Mouse (Mus musculus): ENCODE measurements at regions not wholly inside any gene's neighbourhood (a gene's known extent, or its start where the extent isn't known, plus 50 kb on each side); places are given as distances from the start of the nearest gene placed in this dataset.
"Not testable (repeated sequence)": the region's sequence is repeated elsewhere in the genome, so short reads cannot be mapped to it uniquely, and the experiment has no call there.

DNA sequence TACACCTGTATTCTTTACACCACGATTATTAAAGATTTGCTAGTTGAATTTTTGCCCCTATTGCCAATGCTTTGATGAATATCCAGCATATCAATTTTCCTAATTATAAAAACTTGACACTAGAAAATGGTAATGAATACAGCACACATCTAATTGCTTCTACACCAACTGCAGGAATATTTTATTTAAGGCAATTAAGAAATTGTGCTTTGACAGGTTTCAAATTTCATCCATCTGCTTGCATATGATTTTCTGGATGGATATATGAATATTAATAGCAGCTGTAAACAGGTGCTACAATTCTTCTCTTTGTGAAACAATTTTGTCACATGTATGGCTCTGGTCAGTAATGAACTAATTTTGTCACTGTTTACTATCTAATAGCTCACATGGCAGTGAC, 487.0 kb downstream of the Isl1 start:
- H3K4me3 ChIP-seq (replicated peaks; ENCODE audit: extremely low read depth, low read depth, low read length), result no peak overlapping the region
- DNase-seq, result no peak
- TF ChIP-seq CTCF (IDR thresholded peaks at IDR 0.05; ENCODE audit: insufficient read depth, low read length), result no peak
- TF ChIP-seq POLR2A (IDR thresholded peaks at IDR 0.05; ENCODE audit: borderline replicate concordance, extremely low read depth, low read depth, low read length), result no peak
- no peaks in the 10 kb centered on the region for H3K4me1 ChIP-seq (ENCODE audit: control insufficient read depth, insufficient read depth, low read length)
- WGBS, result 45% methylated on average over 1 of the region's 1 CpGs

- no peaks in the 10 kb centered on the region for H3K4me1 ChIP-seq (ENCODE audit: control insufficient read depth, insufficient read depth, low read length)
- no peak for DNase-seq
- 70% methylated on average over 2 of the region's 2 CpGs for WGBS
- H3K4me3 ChIP-seq (replicated peaks; ENCODE audit: extremely low read depth, low read depth, low read length), result no peak overlapping the region
- TF ChIP-seq CTCF (IDR thresholded peaks at IDR 0.05; ENCODE audit: insufficient read depth, low read length) (no peak), POLR2A (IDR thresholded peaks at IDR 0.05; ENCODE audit: borderline replicate concordance, extremely low read depth, low read depth, low read length) (no peak)
Observed at GRCm38 (mm10) chr13:115814211-115814610, 495.3 kb downstream of the Isl1 start.

DNA sequence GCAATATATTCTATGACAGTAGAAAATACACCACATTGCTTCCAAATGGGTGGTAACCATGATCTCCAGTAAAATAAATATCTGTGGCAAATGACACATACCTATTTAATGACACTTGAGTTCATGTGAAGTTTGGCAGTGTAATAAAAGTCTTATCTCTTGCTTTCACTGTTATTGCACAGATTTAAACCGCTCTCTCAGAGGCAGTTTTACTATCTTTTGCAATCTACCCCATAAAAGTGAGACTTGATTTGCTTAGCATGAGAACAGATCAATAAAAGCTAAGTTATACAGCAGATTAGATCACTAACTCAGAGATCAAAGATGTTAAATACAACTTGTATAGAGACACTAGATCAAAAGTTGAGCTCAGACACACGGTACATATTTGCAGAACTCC, 510.2 kb downstream of the Isl1 start:
- Histone ChIP-seq H3K4me3 (replicated peaks; ENCODE audit: extremely low read depth, low read depth, low read length) (no peak overlapping the region), H3K4me1 (ENCODE audit: control insufficient read depth, insufficient read depth, low read length) (no peaks in the 10 kb centered on the region)
- DNase-seq, result no peak
- WGBS, result 29% methylated on average over 2 of the region's 2 CpGs
- TF ChIP-seq CTCF (IDR thresholded peaks at IDR 0.05; ENCODE audit: insufficient read depth, low read length) (no peak), POLR2A (IDR thresholded peaks at IDR 0.05; ENCODE audit: borderline replicate concordance, extremely low read depth, low read depth, low read length) (no peak)

DNA sequence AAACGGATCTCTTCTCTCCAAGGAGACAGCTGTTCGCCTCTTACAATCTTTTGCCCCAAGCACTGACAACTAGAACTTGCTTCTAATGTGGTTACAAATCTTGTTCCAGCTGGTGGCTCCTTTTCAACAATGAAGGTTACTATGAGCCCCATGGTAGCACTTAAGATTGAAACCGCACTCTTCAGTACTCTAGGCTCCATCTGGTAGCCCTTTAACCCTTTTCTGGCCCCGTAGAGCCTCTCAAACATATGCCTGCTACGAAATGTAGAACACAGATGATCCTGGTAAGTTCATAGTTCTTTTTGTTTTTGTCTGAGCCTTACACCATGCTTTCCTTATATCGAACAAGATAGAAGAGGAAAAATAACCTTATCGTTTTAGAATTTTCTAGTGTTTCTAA, 558.2 kb downstream of the Isl1 start:
- 67% methylated on average over 7 of the region's 7 CpGs for WGBS
- no peak for DNase-seq
- Histone ChIP-seq H3K4me3 (replicated peaks; ENCODE audit: extremely low read depth, low read depth, low read length) (no peak overlapping the region), H3K4me1 (ENCODE audit: control insufficient read depth, insufficient read depth, low read length) (no peaks in the 10 kb centered on the region)
- TF ChIP-seq CTCF (IDR thresholded peaks at IDR 0.05; ENCODE audit: insufficient read depth, low read length), result no peak
- TF ChIP-seq POLR2A (IDR thresholded peaks at IDR 0.05; ENCODE audit: borderline replicate concordance, extremely low read depth, low read depth, low read length), result no peak

DNA sequence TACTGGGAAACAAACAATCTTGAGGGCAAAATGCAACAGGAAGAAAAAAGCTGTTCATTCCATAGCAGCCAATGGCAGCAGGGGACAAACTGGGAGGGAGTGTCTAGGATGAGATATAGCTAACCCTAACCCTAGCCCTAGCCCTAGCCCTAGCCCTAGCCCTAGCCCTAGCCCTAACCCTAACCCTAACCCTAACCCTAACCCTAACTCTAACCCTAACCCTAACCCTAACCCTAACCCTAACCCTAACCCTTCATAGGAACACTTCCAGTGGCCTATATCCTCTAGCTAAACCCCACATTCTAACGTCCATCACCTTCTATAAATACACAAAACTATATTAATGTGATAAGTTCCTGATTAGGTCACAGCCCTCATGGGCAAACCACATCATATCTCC, 567.4 kb downstream of the Isl1 start:
- H3K4me1 ChIP-seq (ENCODE audit: control insufficient read depth, insufficient read depth, low read length); DNase-seq; H3K4me3 ChIP-seq (replicated peaks; ENCODE audit: extremely low read depth, low read depth, low read length): not testable (repeated sequence)
- WGBS, result 44% methylated on average over 1 of the region's 1 CpGs

DNA sequence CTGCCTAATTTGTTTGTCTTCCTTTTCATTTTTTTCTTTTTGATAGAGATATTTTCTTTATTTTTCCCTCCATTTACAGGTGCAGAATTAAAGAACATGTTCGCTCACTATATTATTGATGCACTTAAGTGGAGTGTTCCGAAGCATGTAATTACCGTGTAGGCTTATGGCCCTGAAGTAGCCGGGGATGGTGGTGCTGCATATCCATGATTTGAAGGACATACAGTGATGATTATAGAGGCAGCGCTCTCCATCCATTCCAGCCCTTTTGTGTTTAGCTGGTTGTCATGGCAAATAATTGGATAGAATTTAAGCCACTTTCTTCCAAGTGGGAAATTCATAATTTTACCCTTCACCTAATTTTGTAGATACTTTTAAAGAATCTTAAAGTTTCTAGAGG, 581.5 kb downstream of the Isl1 start:
- H3K4me3 ChIP-seq (replicated peaks; ENCODE audit: extremely low read depth, low read depth, low read length), result no peak overlapping the region
- no peak for DNase-seq
- H3K4me1 ChIP-seq (ENCODE audit: control insufficient read depth, insufficient read depth, low read length), result no peaks in the 10 kb centered on the region
- 89% methylated on average over 5 of the region's 5 CpGs for WGBS
- TF ChIP-seq CTCF (IDR thresholded peaks at IDR 0.05; ENCODE audit: insufficient read depth, low read length) (no peak), POLR2A (IDR thresholded peaks at IDR 0.05; ENCODE audit: borderline replicate concordance, extremely low read depth, low read depth, low read length) (no peak)

GRCm38 (mm10) chr13:115725356-115725952, 584.0 kb downstream of the Isl1 start:
- 57% methylated on average over 5 of the region's 5 CpGs for WGBS
- no peak for DNase-seq
- no peak overlapping the region for H3K4me3 ChIP-seq (replicated peaks; ENCODE audit: extremely low read depth, low read depth, low read length)
- H3K4me1 ChIP-seq (ENCODE audit: control insufficient read depth, insufficient read depth, low read length), result no peaks in the 10 kb centered on the region
- TF ChIP-seq POLR2A (IDR thresholded peaks at IDR 0.05; ENCODE audit: borderline replicate concordance, extremely low read depth, low read depth, low read length), result no peak
- TF ChIP-seq CTCF (IDR thresholded peaks at IDR 0.05; ENCODE audit: insufficient read depth, low read length), result no peak

GRCm38 (mm10) chr13:115719276-115719675, 590.2 kb downstream of the Isl1 start:
- WGBS, result 85% methylated on average over 2 of the region's 2 CpGs
- no peaks in the 10 kb centered on the region for H3K4me1 ChIP-seq (ENCODE audit: control insufficient read depth, insufficient read depth, low read length)
- TF ChIP-seq POLR2A (IDR thresholded peaks at IDR 0.05; ENCODE audit: borderline replicate concordance, extremely low read depth, low read depth, low read length) (no peak), CTCF (IDR thresholded peaks at IDR 0.05; ENCODE audit: insufficient read depth, low read length) (no peak)
- H3K4me3 ChIP-seq (replicated peaks; ENCODE audit: extremely low read depth, low read depth, low read length), result no peak overlapping the region
- DNase-seq, result no peak

GRCm38 (mm10) chr13:115718859-115719258, 590.6 kb downstream of the Isl1 start:
- H3K4me1 ChIP-seq (ENCODE audit: control insufficient read depth, insufficient read depth, low read length), result no peaks in the 10 kb centered on the region
- H3K4me3 ChIP-seq (replicated peaks; ENCODE audit: extremely low read depth, low read depth, low read length), result no peak overlapping the region
- 69% methylated on average over 5 of the region's 5 CpGs for WGBS
- DNase-seq, result no peak
- TF ChIP-seq CTCF (IDR thresholded peaks at IDR 0.05; ENCODE audit: insufficient read depth, low read length) (no peak), POLR2A (IDR thresholded peaks at IDR 0.05; ENCODE audit: borderline replicate concordance, extremely low read depth, low read depth, low read length) (no peak)

DNA sequence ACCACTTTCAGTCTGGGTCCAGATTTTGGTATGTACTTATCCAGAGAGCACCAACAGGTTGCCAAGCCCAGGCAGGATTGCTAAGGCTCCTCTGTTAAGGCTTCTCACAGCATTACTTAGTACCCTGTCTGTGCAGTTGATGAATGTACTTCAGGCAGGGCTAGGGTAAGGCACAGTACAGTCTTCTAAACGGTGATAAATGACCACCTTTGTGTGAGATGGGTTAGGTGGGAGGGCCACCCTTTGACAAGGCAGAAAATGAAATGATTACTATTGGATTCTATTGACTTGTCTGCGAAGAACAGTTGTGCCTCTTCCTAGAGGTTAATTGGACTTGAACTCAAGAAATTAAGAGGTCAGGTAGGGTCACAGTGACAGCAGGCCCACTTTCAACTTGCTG, 594.4 kb upstream of the Itga1 start:
- TF ChIP-seq POLR2A (IDR thresholded peaks at IDR 0.05; ENCODE audit: borderline replicate concordance, extremely low read depth, low read depth, low read length) (no peak), CTCF (IDR thresholded peaks at IDR 0.05; ENCODE audit: insufficient read depth, low read length) (no peak)
- 39% methylated on average over 2 of the region's 2 CpGs for WGBS
- Histone ChIP-seq H3K4me3 (replicated peaks; ENCODE audit: extremely low read depth, low read depth, low read length) (no peak overlapping the region), H3K4me1 (ENCODE audit: control insufficient read depth, insufficient read depth, low read length) (no peaks in the 10 kb centered on the region)
- no peak for DNase-seq

Data from lung, adult 2 months (tissue).